Mouse (Mus musculus) gastrocnemius, postnatal 25 days (tissue): ENCODE measurements at regions not wholly inside any gene's neighbourhood (a gene's known extent, or its start where the extent isn't known, plus 50 kb on each side); places are given as distances from the start of the nearest gene placed in this dataset.

Source experiments
- DNase-seq: peaks from one replicate; pipeline ENCODE4 v3.0.0; 2022

GRCm38 (mm10) chr7:136676987-136677545, 217.3 kb upstream of the Mgmt start:
- no peak for DNase-seq

- DNase-seq: no peak
Observed at GRCm38 (mm10) chr7:136689579-136689978, 204.8 kb upstream of the Mgmt start.

DNA sequence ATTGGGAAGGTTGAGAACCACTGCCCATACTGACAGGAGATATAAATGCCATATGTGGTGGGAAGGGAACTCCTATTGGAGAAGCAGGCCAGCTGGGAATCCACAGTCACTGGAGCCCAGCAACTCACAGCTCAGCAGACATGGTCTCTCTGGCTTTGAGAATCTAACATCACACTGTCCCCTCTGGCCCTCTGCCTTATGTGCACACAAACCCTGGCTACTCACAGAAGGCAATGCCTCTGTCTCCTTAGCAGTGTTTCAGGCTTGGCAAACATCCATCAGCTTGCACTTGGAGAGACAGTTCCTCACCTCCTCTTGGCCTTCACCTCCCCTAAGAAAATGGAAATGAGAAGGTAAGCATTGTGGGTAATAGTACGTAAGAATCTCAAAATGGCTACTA, 188.2 kb upstream of the Mgmt start:
- no peak for DNase-seq

DNA sequence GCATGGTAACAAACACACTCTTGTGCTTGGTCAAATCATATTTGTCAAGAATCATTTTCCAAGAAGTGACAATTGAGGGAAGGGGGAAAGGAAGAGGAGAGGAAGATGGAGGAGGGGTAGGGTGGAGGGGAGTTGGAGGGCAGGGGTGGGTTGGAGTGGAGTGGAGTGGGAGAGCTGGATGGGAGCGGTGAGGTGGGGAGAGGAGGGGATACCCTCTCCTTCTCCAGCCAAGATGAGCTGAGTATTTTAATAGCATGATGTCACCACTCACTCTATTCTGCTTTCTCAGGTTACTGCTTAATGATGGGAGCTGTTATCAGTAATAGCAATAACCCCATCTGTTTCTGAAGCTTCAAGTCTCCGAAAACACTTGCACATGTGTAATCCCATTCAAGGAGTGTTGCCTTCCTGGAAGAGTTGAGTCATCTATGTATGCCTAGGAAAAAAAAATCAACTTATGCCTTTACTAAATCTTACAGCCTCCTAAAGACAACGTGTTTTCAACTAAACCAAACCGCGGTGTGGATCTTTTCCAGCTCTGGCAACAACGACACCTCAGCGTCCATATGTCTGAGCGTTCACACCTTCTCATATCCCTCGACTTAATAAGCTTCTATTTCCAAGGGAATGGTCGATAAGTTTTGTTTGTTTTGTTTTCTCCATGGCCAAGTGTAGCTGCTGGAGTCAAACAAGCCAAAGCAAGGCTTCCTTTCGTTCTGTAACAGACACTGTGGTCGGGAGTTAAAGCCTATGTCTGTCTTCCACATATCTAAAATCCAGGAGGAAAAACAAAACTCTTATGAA, 187.0 kb upstream of the Mgmt start:
- no peak for DNase-seq

GRCm38 (mm10) chr7:136708004-136708435, 186.4 kb upstream of the Mgmt start:
- no peak for DNase-seq

GRCm38 (mm10) chr7:136710653-136711052, 183.8 kb upstream of the Mgmt start:
- DNase-seq: peak; percentile 40

DNA sequence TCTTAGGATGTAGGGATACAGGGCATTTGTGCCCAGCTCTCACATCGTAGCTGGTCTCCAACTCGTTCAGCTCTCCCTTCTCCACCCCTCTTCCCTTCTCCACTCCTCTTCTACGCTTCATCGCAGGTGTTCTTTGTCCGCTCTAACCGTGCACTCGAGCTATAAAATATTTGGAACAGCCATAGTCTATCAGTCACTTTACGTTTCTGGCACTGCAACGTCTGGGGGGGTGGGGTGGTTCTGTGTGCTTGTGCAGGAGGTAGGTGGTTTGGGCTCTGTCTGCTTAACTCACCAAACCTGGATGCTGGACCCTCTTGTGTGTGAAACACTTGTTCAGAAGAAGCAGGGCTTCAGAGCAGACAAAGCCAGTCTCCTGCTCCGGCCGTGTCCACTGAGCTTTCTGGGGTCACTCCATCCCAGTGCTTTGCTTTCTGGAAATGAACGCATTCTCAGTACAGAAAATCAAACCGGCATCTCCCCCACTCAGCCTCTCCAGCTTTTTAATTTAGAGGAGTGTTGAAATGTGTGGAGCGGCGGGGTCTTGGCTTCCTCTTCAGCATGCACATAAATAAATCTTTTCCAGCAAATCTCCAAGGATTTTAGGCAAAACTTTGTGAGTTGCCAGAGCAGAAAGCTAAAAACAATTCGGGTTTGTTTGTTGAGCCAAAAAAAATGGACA, 181.3 kb upstream of the Mgmt start:
- peak; percentile 15 for DNase-seq

DNA sequence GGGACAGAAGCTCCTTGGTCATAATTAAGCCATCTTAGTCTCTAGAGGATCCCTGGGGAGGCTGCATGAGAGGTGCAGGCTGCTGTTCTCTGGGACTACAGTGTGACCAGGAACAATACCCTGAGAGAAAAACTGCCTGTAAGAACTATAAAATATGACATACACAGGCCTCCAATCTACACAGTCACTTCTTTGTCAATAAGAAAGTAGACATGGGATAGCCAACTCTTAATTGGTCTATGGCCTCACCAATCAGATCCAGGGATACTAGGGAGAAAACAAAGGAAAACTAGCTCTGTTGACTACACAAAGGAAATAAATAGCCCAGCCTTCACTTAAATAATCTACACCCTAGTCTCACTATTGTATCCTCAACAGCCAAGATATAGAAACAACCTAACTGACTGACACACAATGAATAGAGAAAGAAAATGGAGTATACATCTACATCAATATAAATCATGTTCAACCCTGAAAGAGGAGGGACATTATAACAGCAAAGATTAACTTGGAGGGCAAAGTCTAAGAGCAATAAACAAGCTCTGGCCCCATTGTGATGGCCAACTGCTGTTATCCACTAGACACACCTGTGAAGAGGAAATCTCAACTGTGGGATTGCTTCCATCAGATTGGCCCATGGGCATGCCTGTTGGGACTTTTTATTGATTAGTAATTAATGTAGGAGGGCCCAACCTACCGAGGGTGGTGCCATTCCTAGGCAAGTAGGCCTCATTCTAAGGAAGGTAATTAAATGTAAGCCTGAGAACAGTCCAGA, 166.6 kb upstream of the Mgmt start:
- no peak for DNase-seq

DNA sequence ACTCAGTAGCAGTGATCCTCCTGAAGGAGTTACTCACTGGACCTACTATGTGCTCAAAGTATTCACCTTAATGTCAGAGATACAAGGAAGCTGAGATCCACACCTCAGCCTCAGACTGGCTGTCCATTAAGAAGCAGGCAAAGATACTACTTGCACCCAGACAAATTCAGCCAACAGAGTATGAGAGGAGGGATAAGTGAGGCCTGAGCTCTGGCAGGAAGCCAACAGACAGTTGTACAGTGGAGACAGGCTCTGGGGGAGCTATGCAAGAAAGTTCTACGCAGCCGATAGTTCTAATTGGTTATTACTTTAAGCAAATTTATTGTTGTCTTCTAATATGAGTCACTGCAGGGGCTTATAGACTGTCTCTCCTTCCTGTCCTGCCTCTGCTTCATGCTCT, 152.2 kb upstream of the Mgmt start:
- DNase-seq: no peak

DNA sequence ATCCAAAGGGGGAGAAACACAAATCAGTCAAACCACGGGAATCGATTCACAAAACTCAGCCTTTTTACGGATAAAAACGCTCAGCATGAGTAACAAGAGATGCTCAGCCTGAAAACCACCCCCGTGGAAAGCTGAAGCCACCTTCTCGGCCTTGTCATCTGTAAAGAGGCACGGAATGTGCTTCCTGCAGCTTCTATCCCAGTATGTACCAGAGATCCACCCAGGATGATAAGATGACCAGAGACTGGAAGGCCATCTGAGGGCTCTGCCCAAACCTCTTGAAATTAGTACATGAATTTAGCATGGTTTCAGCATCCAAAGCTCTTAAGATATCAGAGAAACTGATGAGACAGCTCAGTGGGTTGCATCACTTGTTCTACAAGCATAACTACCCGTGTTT, 149.0 kb upstream of the Mgmt start:
- no peak for DNase-seq

DNA sequence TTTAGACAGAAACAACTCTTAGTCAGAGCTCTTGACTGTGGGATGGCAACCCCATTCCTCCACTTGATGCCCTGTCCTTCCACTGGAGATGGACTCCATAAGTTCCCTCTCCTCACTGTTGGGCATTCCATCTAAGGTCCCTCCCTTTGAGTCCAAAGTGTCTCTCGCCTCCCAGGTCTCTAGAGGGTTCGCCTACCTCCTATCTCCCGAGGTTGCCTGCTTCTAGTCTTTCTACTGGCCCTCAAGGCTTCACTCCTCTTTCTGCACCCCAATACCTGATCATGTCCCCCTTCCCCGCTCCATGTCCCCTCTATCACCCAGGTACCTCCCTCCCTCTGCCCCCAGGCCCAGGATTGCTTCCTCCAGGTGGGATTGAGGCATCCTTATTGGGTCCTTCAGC, 142.9 kb upstream of the Mgmt start:
- DNase-seq: no peak

GRCm38 (mm10) chr7:136754821-136755220, 139.6 kb upstream of the Mgmt start:
- no peak for DNase-seq

- DNase-seq: no peak
Observed at GRCm38 (mm10) chr7:136765026-136765425, 129.4 kb upstream of the Mgmt start.

GRCm38 (mm10) chr7:136767231-136767630, 127.2 kb upstream of the Mgmt start:
- DNase-seq: peak; percentile 40

DNA sequence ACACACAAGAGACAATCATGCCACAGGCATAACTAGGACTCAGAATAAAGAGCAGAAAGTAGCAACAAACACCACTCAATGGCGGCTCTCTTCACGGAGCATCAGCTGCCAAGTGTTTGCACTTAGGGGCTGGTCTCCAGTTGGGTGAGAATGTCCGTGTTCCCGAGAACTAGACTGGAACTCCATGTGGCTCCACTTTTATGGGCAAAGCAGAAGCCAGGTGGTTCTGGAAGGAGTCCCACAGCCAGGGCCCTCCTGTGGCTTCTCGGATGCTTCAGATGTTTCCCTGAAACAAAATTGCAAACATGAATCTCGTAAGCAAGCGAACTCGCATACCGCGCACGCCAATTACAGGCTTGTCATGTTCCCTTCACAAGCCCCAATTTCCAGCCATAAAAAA, 113.7 kb upstream of the Mgmt start:
- no peak for DNase-seq

DNA sequence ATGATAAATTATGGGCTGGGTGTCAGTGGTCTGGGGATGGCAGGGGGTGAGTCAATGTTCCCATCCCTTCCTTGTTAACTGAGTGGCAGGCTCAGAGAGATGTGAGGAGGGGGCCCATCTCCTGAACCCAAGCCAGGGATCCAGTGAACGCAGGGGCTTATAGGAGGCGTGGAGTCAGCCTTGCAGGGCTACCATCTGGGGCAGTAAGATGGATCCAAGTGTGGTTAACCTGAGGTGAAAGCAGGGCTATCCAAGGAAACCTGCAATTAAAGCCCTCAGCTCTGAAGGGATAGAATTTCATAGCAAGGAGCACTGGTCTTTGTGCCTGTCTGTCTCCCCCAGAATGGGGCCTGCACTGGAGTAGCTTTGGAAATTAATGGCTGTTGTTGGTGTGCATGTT, 103.3 kb upstream of the Mgmt start:
- DNase-seq: no peak

DNA sequence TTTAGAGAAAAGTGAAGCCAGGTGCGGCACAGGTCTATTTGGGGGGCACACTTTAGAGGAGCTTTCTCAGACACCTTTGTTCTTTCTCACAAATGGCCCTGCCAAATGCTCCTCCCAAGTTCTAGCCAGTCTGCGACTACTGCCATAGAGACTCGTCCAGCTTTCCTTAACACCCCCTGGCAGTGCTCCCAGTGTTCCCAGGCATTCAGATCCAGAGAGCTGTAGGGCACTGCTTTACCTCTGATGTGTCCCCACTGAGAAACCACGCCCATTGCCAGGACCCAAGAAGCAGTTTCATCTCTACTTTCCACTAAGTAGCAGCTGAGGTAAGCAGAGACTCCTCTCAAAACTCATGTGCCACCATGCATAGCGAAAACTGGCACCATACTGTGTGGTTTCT, 102.3 kb upstream of the Mgmt start:
- no peak for DNase-seq

DNA sequence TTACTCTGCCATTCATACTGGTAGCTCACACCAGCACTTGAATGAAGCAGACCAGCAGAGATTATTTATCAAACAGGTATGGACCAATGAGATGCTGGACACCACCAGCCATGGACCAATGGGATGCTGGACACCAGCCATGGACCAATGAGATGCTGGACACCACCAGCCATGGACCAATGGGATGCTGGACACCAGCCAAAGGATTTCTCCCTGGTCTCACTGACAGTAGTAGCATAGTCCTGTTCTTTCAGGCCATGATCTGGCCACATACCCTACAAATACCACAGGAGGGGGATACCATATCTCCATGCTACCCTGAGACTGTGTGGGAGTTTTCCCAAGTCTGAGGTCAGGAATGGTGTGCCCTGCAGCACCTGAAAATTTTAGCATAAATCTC, 98.0 kb upstream of the Mgmt start:
- DNase-seq: no peak

DNA sequence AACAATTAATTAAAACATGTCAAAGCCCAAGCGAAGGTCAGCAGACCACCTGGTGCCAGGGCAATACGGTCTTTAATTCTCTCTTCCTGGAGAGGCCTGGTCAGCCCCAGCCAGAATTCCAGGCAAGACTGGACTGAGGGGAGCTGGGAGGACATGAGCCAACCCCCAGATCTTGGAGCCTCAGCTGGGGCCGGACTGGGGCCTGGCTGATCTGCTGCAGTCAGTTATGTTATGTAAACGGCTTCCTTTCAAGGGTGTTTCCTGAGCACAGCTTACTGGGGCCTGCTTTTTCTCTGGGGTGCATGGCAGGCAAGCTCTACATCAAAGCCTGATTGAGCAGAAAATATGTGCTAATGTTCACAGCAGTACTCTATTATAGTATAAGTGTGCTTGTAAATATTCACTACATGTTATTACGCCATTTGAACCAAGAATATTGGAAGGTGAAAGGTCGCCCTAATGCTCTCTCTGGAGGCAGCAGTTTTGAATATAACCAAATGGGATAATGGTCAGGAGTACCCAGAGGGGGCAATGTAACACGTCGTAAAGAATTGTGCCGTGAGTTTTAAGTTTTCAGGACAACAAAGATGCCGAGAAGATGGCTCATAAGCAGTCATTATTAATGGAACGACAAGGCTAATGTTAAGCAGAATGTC, 96.5 kb upstream of the Mgmt start:
- peak; percentile 18 for DNase-seq

DNA sequence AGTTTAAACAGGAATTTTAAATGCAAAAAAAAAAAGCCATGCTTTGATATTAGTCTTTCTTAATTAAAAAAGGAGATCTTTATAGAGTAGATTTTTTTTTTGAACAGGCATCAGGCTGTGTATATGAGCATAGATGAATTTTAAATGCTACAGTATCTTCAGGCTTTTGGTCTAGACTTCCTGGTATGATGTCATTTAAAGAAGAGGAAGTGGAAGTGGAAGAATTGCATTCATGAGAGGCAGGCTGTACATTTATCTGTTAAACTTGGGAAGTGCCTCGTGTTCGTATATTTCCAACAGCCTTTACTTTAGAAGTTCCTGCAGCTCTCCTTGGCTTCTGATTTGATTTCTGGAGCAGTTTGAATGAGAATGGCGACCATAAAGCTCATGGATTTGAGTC, 95.8 kb upstream of the Mgmt start:
- DNase-seq: no peak

GRCm38 (mm10) chr7:136807101-136807500, 87.3 kb upstream of the Mgmt start:
- DNase-seq: no peak

DNA sequence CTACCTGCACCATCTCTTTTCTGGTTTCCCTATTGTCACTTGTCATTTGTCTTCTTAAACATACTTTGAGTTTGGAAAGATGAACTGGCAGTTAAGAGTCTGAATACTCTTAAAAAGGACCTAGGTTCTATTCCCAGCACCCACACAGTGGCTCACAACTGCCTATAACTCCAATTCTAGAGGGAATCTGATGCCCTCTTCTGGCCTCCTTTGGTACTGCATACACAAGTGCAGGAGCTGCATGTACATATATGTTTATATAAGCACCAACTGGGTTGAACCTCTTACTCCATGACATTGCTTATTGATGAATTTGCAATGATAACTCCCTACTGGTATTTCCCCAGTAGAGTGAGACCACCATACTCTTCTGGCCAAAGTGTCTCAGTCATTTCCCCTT, 86.4 kb upstream of the Mgmt start:
- DNase-seq: no peak
